Mouse (Mus musculus) lung, postnatal 0 days (tissue): ENCODE results near the gene 6430531B16Rik. TPM values are rescaled to one million over a fixed set of nuclear protein-coding genes. Genes with fewer than 3 reads are reported as not detected.

Experiments used
- ATAC-seq: fragments of 200-750 bp; cut with Nextera tagmentation; 2 replicates; pipeline ENCODE4 v1.8.0; 2017; ENCODE audit warnings: moderate library complexity
- DNase-seq: peaks from one replicate; pipeline ENCODE4 v3.0.0-alpha.2; 2016; ENCODE audit warnings: low spot score
- H3K27ac ChIP-seq: fragments of 300-500 bp; sonication (generic); 2 replicates; pipeline ENCODE4 v1.5.1; 2014; ENCODE audit warnings: antibody characterized with exemption, mild to moderate bottlenecking, low read length, mixed read lengths
- H3K27me3 ChIP-seq: fragments of 300-500 bp; sonication (generic); replicated peaks from 2 replicates; pipeline ENCODE4 v1.6.1; 2014; ENCODE audit warnings: low read length, mixed read lengths; ENCODE audit not compliant: insufficient read depth
- H3K36me3 ChIP-seq: fragments of 300-500 bp; sonication (generic); 2 replicates; pipeline ENCODE4 v1.6.1; 2014; ENCODE audit warnings: low read length, mixed read lengths; ENCODE audit not compliant: insufficient read depth
- H3K4me1 ChIP-seq: fragments of 300-500 bp; sonication (generic); 2 replicates; pipeline ENCODE4 v1.6.1; 2014; ENCODE audit warnings: antibody characterized with exemption, low read depth, low read length, mixed read lengths; ENCODE audit not compliant: insufficient read depth
- H3K4me2 ChIP-seq: fragments of 300-500 bp; sonication (generic); replicated peaks from 2 replicates; pipeline ENCODE4 v1.6.1; 2014; ENCODE audit warnings: low read depth, mild to moderate bottlenecking, low read length, moderate library complexity, mixed read lengths
- H3K4me3 ChIP-seq: fragments of 300-500 bp; sonication (generic); 2 replicates; pipeline ENCODE4 v1.5.1; 2014; ENCODE audit warnings: low read depth, low read length
- H3K9ac ChIP-seq: fragments of 300-500 bp; sonication (generic); replicated peaks from 2 replicates; pipeline ENCODE4 v1.6.1; 2014; ENCODE audit warnings: low read depth, mild to moderate bottlenecking
- H3K9me3 ChIP-seq: fragments of 300-500 bp; sonication (generic); 2 replicates; pipeline ENCODE4 v1.6.1; 2016; ENCODE audit warnings: low read length, mixed read lengths
- CTCF ChIP-seq: IDR thresholded peaks from 2 replicates; pipeline ENCODE4 v1.5.1; 2016; ENCODE audit warnings: antibody characterized with exemption, mild to moderate bottlenecking
- EP300 ChIP-seq: IDR thresholded peaks from 2 replicates; pipeline ENCODE4 v1.6.1; 2016; ENCODE audit warnings: antibody characterized with exemption, mild to moderate bottlenecking, control low read depth
- WGBS: fragments of 180-500 bp; shearing (Covaris S2); extraction: QIAGEN DNeasy Blood & Tissue Kit; methylation state at CpG from one replicate; pipeline ENCODE4 v1.1.7; 2014; 5-methylcytosine and 5-hydroxymethylcytosine counted together
- polyA plus RNA-seq: library from polyadenylated mRNA; unstranded; fragments of >200 nt; fragmentation: Nextera tagmentation; extraction: Ambion mirVana; gene quantifications from 2 replicates; pipeline ENCODE4 v1.2.1, GENCODE M21; 2015

The 6430531B16Rik gene
- polyA plus RNA-seq, 1 experiment from 2014 or later = 5.6 TPM

DNA sequence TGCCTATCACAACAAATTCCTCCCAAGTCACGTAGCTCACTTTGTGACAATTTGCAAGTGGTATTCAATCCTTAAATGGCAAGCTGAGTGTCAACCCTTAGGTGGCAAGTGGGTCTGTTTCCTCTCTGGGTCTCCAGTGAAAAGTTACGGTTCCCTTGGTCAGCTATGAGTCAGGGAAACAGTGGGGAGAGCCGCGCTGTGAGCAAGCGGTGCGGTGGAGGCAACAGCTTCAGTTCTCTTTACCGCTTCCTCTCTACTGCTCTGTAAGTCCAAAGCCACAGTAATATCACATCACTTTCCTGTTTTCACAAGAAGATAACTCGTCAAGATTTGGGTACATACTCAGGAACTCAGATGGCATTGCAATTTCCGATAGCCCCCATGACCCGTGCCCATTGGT, 4.2 kb downstream of the 6430531B16Rik start:
- no peak for ATAC-seq
- H3K4me3 ChIP-seq = no peak overlapping the region
- no peak overlapping the region for H3K27ac ChIP-seq
- no peak overlapping the region for H3K9ac ChIP-seq
- no peaks in the 10 kb centered on the region for H3K9me3 ChIP-seq
- no peaks in the 10 kb centered on the region for H3K4me1 ChIP-seq
- H3K36me3 ChIP-seq = no peaks in the 10 kb centered on the region
- peak; percentile 53 for DNase-seq
- H3K4me2 ChIP-seq = no peak overlapping the region
- 82% methylated on average over 10 of the region's 10 CpGs for WGBS
- no peaks in the 10 kb centered on the region for H3K27me3 ChIP-seq
- TF ChIP-seq EP300 (no peak), CTCF (no peak)

DNA sequence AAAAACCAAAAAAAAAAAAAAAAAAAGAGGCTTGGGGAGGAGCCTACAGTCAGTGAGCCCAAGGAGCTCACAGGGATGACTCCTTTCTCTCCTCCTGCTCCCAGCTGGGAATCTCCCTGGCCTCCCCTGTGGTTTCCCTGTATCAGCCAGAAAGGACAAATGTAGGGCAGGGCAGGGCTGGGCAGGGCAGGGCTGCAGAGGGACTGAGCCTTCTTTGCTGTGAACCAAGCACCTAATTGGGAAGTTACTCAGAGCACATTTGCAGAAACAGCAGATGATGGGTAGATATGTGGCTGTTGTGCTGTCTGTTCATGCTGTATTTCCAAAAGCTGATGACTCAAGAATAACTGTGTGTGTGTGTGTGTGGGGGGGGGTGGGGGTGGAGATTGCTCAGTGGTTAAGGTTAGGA, 5.6 kb downstream of the 6430531B16Rik start:
- H3K9me3 ChIP-seq = no peaks in the 10 kb centered on the region
- H3K9ac ChIP-seq = no peak overlapping the region
- TF ChIP-seq EP300 (no peak), CTCF (no peak)
- no peak overlapping the region for H3K27ac ChIP-seq
- DNase-seq = no peak
- H3K4me1 ChIP-seq = no peaks in the 10 kb centered on the region
- no peak for ATAC-seq
- no peak overlapping the region for H3K4me3 ChIP-seq
- H3K4me2 ChIP-seq = no peak overlapping the region
- H3K36me3 ChIP-seq = no peaks in the 10 kb centered on the region
- H3K27me3 ChIP-seq = no peaks in the 10 kb centered on the region

GRCm38 (mm10) chr7:139971436-139971835, 7.1 kb downstream of the 6430531B16Rik start:
- Histone ChIP-seq H3K9me3 (no peaks in the 10 kb centered on the region), H3K27ac (no peak overlapping the region), H3K36me3 (no peaks in the 10 kb centered on the region), H3K27me3 (no peaks in the 10 kb centered on the region), H3K4me1 (no peaks in the 10 kb centered on the region), H3K9ac (no peak overlapping the region), H3K4me2 (no peak overlapping the region), H3K4me3 (no peak overlapping the region)
- 61% methylated on average over 6 of the region's 6 CpGs for WGBS
- peak; percentile 30; the same call in 1 of the 2 replicates for ATAC-seq
- TF ChIP-seq CTCF (no peak), EP300 (no peak)
- DNase-seq = peak; percentile 31

- ATAC-seq = no peak
- no peak overlapping the region for H3K27ac ChIP-seq
- no peaks in the 10 kb centered on the region for H3K27me3 ChIP-seq
- no peaks in the 10 kb centered on the region for H3K4me1 ChIP-seq
- DNase-seq = no peak
- H3K36me3 ChIP-seq = no peaks in the 10 kb centered on the region
- no peaks in the 10 kb centered on the region for H3K9me3 ChIP-seq
- 72% methylated on average over 5 of the region's 5 CpGs for whole genome bisulfite sequencing
- no peak overlapping the region for H3K4me2 ChIP-seq
- TF ChIP-seq EP300 = no peak
- no peak for TF ChIP-seq CTCF
- H3K4me3 ChIP-seq = no peak overlapping the region
- H3K9ac ChIP-seq = no peak overlapping the region
Measured at GRCm38 (mm10) chr7:139970979-139971378, 7.6 kb downstream of the 6430531B16Rik start.

DNA sequence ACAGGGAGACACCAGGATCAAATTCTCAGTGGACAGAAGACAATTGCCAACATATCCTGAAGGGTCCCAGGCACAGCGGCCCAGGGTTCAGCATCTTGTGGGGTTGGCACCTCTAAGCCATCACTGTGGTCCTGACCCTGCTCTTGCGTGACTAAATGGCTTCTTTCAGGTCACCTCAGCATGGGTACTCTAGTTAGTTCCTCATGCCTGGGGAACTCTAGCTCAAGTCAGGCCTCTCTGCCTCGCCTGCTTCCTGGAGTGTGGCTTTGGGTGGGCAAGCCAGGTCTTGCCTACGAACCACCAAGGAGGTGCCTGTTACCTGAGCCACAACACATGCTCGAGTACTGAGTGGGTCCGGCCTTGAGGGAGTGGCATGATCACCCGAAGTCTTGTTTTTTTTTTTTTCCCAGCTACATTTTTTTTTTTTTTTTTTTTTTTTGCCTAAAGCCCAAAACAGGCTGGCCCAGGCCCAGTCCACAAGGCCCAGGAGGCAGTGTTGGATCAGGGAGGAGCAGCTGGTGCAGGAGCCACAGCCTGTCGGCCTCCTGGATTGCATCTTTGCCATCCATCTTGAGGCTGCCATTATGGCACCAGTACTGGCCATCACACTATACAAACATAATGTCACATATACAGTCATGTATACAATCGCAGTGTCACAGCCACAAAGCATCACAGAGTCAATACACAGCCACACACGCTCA, 8.2 kb downstream of the 6430531B16Rik start:
- Histone ChIP-seq H3K36me3 (no peaks in the 10 kb centered on the region), H3K9me3 (no peaks in the 10 kb centered on the region), H3K4me3 (no peak overlapping the region), H3K4me2 (no peak overlapping the region), H3K9ac (no peak overlapping the region), H3K27ac (no peak overlapping the region), H3K27me3 (no peaks in the 10 kb centered on the region), H3K4me1 (no peaks in the 10 kb centered on the region)
- DNase-seq (no peak), ATAC-seq (no peak)
- WGBS = 73% methylated on average over 10 of the region's 10 CpGs
- TF ChIP-seq CTCF (no peak), EP300 (no peak)

DNA sequence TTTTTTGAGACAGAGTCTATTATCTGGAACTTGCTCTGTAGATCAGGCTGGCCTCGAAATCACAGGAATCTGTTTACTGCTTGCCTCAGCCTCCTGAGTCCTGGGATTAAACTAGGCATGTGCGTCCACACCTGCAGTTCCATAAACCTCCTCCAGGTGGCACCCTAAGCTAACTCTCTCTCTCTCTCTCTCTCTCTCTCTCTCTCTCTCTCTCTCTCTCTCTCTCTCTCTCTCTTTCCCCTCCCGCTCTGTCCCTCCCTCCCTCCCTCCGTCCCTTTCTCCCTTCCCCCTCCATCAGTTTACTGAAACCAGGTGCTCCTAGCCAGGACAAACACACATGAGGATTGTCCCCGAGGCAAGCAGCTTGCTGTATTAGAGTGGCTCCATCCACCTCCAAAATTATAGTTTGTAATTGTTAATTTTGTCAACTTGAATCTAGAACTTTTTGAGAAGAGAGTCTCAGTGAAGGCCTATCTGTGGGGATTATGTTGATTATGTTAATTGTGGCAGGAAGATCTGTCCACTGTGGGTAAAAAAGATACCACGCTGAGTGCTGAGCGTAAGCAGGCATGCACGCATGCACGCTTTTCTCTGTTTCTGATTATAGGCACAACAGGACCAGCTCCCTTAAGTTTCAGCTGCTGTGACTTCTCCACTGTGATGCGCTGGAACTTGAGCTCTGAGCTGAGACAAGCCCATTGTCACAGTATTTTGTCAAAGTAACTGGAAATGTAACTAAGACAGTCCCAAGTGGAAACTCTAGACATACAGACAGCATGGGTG, 9.0 kb downstream of the 6430531B16Rik start:
- no peak for TF ChIP-seq EP300
- peak; percentile 86 for TF ChIP-seq CTCF
- Histone ChIP-seq H3K27me3 (no peaks in the 10 kb centered on the region), H3K9ac (no peak overlapping the region), H3K9me3 (no peaks in the 10 kb centered on the region), H3K4me1 (no peaks in the 10 kb centered on the region), H3K36me3 (no peaks in the 10 kb centered on the region), H3K4me2 (no peak overlapping the region), H3K4me3 (no peak overlapping the region), H3K27ac (no peak overlapping the region)
- ATAC-seq (no peak), DNase-seq (peak; percentile 65)
- WGBS = 43% methylated on average over 10 of the region's 10 CpGs
